Mouse (Mus musculus) kidney, embryonic 16.5 days (tissue): Measurements from ENCODE around the gene Prmt2. TPM values are rescaled to one million over a fixed set of nuclear protein-coding genes. Genes with fewer than 3 reads are reported as not detected.

Experiments
- ATAC-seq: fragments of 200-750 bp; cut with Nextera tagmentation; 2 replicates; pipeline ENCODE4 v1.8.0; 2017; ENCODE audit warnings: moderate TSS enrichment; ENCODE audit not compliant: low FRiP score, low TSS enrichment
- H3K27ac ChIP-seq: fragments of 300-500 bp; sonication (generic); 2 replicates; pipeline ENCODE4 v1.5.1; 2014; ENCODE audit warnings: low read length
- H3K27me3 ChIP-seq: fragments of 300-500 bp; sonication (generic); 2 replicates; pipeline ENCODE4 v1.6.1; 2014; ENCODE audit warnings: low read length, control low read depth, mixed read lengths; ENCODE audit not compliant: insufficient read depth
- H3K36me3 ChIP-seq: fragments of 300-500 bp; sonication (generic); 2 replicates; pipeline ENCODE4 v1.6.1; 2014; ENCODE audit warnings: low read length, control low read depth, mixed read lengths; ENCODE audit not compliant: insufficient read depth
- H3K4me1 ChIP-seq: fragments of 300-500 bp; sonication (generic); 2 replicates; pipeline ENCODE4 v1.6.1; 2014; ENCODE audit warnings: low read length, control low read depth, mixed read lengths; ENCODE audit not compliant: insufficient read depth
- H3K4me2 ChIP-seq: fragments of 300-500 bp; sonication (generic); replicated peaks from 2 replicates; pipeline ENCODE4 v1.6.1; 2014; ENCODE audit warnings: low read depth, low read length
- H3K4me3 ChIP-seq: fragments of 300-500 bp; sonication (generic); 2 replicates; pipeline ENCODE4 v1.5.1; 2014; ENCODE audit warnings: mild to moderate bottlenecking, low read length
- H3K9ac ChIP-seq: fragments of 300-500 bp; sonication (generic); replicated peaks from 2 replicates; pipeline ENCODE4 v1.6.1; 2014; ENCODE audit warnings: low read length
- H3K9me3 ChIP-seq: fragments of 300-500 bp; sonication (generic); 2 replicates; pipeline ENCODE4 v1.6.1; 2016; ENCODE audit warnings: low read length, control low read depth
- WGBS: fragments of 180-500 bp; shearing (Covaris S2); extraction: QIAGEN DNeasy Blood & Tissue Kit; methylation state at CpG from one replicate; pipeline ENCODE4 v1.1.7; 2014; 5-methylcytosine and 5-hydroxymethylcytosine counted together
- polyA plus RNA-seq: library from polyadenylated mRNA; unstranded; fragments of >200 nt; fragmentation: Nextera tagmentation; extraction: Ambion mirVana; gene quantifications from 2 replicates; pipeline ENCODE4 v1.2.1, GENCODE M21; 2015

Gene Prmt2
- polyA plus RNA-seq, 1 experiment from 2014 or later = 69.9 TPM

- Histone ChIP-seq H3K27me3 (no peaks in the 10 kb centered on the region), H3K9ac (no peak overlapping the region), H3K4me3 (no peak overlapping the region), H3K9me3 (no peaks in the 10 kb centered on the region), H3K27ac (no peak overlapping the region), H3K36me3 (peaks cover 9% of the 10 kb centered on the region; the same call in 1 of the 2 replicates), H3K4me1 (no peaks in the 10 kb centered on the region), H3K4me2 (no peak overlapping the region)
- ATAC-seq = no peak
- WGBS = 73% methylated on average over 1 of the region's 1 CpGs
Measured at GRCm38 (mm10) chr10:76229627-76230026, 8.0 kb downstream of the Prmt2 start.

GRCm38 (mm10) chr10:76225944-76226343 lies 11.7 kb downstream of the Prmt2 start:
- no peak for ATAC-seq
- Histone ChIP-seq H3K4me2 (no peak overlapping the region), H3K36me3 (peaks cover 31% of the 10 kb centered on the region), H3K9ac (no peak overlapping the region), H3K27ac (no peak overlapping the region), H3K4me1 (no peaks in the 10 kb centered on the region), H3K27me3 (no peaks in the 10 kb centered on the region), H3K4me3 (no peak overlapping the region), H3K9me3 (no peaks in the 10 kb centered on the region)
- 91% methylated on average over 11 of the region's 11 CpGs for WGBS

DNA sequence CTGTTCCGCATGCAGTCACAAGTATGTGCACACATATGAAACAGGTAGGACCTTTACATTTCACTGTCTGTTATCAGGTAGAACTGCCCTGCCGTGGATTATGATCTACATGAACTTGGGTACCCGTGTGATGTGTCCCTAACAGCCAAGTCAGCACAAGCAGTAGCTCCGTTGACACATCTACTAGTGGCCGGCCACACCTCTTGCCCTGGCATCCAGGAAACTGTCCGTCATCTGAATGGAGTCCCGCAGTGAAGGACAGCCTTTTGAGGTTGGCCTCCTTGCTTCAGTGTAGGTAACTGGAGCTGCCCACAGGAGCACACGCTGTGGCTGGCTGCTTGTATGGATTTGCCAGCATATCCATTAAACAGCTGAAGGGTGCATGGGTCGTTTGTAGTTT lies 19.4 kb downstream of the Prmt2 start:
- 81% methylated on average over 9 of the region's 9 CpGs for WGBS

GRCm38 (mm10) chr10:76217056-76217455 lies 20.6 kb downstream of the Prmt2 start:
- ATAC-seq = no peak
- Histone ChIP-seq H3K4me2 (no peak overlapping the region), H3K4me1 (no peaks in the 10 kb centered on the region), H3K9me3 (peaks cover 15% of the 10 kb centered on the region), H3K4me3 (no peak overlapping the region), H3K36me3 (peaks cover 64% of the 10 kb centered on the region), H3K27me3 (no peaks in the 10 kb centered on the region), H3K27ac (no peak overlapping the region), H3K9ac (no peak overlapping the region)
- 94% methylated on average over 17 of the region's 17 CpGs for WGBS

More for the DNA sequence above, 19.4 kb downstream of the Prmt2 start:
- Histone ChIP-seq H3K9me3 (peaks cover 15% of the 10 kb centered on the region), H3K9ac (no peak overlapping the region), H3K27ac (no peak overlapping the region), H3K4me2 (no peak overlapping the region), H3K4me1 (no peaks in the 10 kb centered on the region), H3K4me3 (no peak overlapping the region), H3K27me3 (no peaks in the 10 kb centered on the region), H3K36me3 (peaks cover 70% of the 10 kb centered on the region)
- ATAC-seq = no peak

DNA sequence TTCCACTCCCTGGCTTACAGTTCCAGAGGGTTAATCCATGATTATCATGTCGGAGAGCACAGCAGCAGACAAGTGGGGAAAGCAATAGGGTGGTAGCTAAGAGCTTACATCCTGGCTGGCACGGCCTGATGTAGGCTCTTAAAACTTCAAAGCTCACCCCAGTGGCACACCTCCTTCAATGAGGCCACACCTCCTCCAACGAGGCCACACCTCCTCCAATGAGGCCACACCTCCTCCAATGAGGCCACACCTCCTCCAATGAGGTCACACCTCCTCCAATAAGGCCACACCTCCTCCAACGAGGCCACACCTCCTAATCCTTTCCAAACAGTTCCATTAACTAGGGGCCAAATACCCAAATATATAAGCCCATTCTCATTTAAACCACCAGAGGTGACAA lies 23.5 kb downstream of the Prmt2 start:
- WGBS = 90% methylated on average over 4 of the region's 4 CpGs
- Histone ChIP-seq H3K36me3 (peaks cover 62% of the 10 kb centered on the region), H3K27me3 (no peaks in the 10 kb centered on the region), H3K4me2 (no peak overlapping the region), H3K9me3 (peaks cover 15% of the 10 kb centered on the region), H3K27ac (no peak overlapping the region), H3K4me1 (no peaks in the 10 kb centered on the region), H3K4me3 (no peak overlapping the region), H3K9ac (no peak overlapping the region)
- ATAC-seq = no peak

GRCm38 (mm10) chr10:76212121-76212520 lies 25.5 kb downstream of the Prmt2 start:
- WGBS = 92% methylated on average over 6 of the region's 6 CpGs
- H3K4me1 ChIP-seq = no peaks in the 10 kb centered on the region
- no peak overlapping the region for H3K9ac ChIP-seq
- no peaks in the 10 kb centered on the region for H3K27me3 ChIP-seq
- no peak overlapping the region for H3K4me3 ChIP-seq
- no peak for ATAC-seq
- H3K27ac ChIP-seq = no peak overlapping the region
- H3K36me3 ChIP-seq = peaks cover 59% of the 10 kb centered on the region
- no peak overlapping the region for H3K4me2 ChIP-seq
- peaks cover 15% of the 10 kb centered on the region for H3K9me3 ChIP-seq

DNA sequence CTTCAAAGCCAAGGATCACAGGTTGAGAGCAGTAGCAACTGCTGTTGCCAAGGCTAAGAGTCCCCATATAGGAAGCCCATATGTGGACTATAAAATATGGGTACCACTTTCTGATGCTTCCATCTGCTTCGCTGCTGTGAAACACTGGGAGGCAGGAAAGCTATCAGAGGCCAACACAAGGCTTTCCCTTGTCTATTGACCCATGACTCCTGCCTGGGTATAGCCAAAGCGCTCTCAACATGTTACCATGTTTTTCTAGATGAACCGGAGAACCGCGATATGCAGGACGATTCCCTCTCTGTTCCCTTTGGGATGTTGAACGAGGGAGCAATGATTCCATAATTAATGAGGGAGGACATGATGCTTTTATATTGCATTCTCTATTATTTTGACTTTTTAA lies 26.9 kb downstream of the Prmt2 start:
- no peak overlapping the region for H3K27ac ChIP-seq
- peaks cover 47% of the 10 kb centered on the region for H3K36me3 ChIP-seq
- ATAC-seq = no peak
- no peak overlapping the region for H3K9ac ChIP-seq
- no peak overlapping the region for H3K4me3 ChIP-seq
- 92% methylated on average over 7 of the region's 7 CpGs for WGBS
- no peak overlapping the region for H3K4me2 ChIP-seq
- no peaks in the 10 kb centered on the region for H3K4me1 ChIP-seq
- no peaks in the 10 kb centered on the region for H3K27me3 ChIP-seq
- H3K9me3 ChIP-seq = peaks cover 15% of the 10 kb centered on the region

DNA sequence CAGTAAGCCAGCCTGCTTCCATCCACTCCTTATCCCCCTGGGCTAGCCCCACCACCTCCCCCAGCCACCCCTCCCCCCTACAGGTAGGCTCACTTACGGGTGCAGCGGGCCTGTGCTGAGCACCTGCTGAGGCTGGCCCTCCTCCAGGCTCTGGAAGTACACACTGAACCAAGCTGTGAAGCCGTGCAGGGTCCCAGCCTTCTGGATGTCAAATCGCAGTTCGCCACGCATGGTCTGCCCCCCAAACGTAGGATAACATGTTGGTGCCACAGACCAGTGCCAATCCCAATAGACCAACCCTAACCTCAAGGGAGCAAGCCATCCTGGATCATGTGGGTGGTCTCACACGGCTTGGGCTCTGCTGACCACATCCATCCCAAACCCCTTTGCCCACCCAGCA lies 28.4 kb downstream of the Prmt2 start:
- H3K36me3 ChIP-seq = peaks cover 31% of the 10 kb centered on the region
- ATAC-seq = no peak
- no peaks in the 10 kb centered on the region for H3K4me1 ChIP-seq

GRCm38 (mm10) chr10:76207262-76207796 lies 30.3 kb downstream of the Prmt2 start:
- H3K27me3 ChIP-seq = no peaks in the 10 kb centered on the region
- H3K9me3 ChIP-seq = no peaks in the 10 kb centered on the region
- ATAC-seq = no peak
- no peak overlapping the region for H3K4me2 ChIP-seq
- peaks cover 3% of the 10 kb centered on the region; the same call in 1 of the 2 replicates for H3K4me1 ChIP-seq
- 86% methylated on average over 13 of the region's 13 CpGs for WGBS
- H3K9ac ChIP-seq = no peak overlapping the region
- H3K4me3 ChIP-seq = no peak overlapping the region
- no peak overlapping the region for H3K27ac ChIP-seq
- H3K36me3 ChIP-seq = peaks cover 19% of the 10 kb centered on the region

More for the DNA sequence above, 28.4 kb downstream of the Prmt2 start:
- Histone ChIP-seq H3K4me2 (no peak overlapping the region), H3K27ac (no peak overlapping the region), H3K9me3 (peaks cover 3% of the 10 kb centered on the region; the same call in 1 of the 2 replicates), H3K9ac (no peak overlapping the region), H3K27me3 (no peaks in the 10 kb centered on the region), H3K4me3 (no peak overlapping the region)
- WGBS = 88% methylated on average over 8 of the region's 8 CpGs

DNA sequence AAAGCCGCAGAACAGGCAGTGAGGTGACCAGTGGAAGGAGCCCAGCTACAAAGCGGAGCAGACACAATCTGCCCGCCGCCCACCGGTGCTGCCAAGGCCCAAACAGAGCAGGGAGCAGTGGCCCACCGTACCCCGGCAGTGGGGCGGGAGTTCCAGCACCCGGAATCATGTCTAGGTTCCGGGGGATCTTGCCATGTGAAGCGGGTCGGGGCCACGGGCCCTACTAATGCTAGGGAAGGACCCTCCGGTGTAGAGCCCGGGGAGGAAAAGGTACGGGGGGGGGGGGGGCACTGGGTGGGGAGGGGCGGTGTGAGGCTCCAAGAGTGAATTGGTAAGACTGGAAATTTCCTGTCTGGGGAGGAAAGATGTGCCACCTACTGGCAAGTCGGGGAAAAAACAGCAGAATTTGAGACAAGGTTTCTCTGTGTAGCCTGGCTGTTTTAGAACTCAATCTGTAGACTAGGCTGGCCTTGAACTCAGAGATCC lies 33.8 kb downstream of the Prmt2 start:
- Histone ChIP-seq H3K9me3 (no peaks in the 10 kb centered on the region), H3K36me3 (peaks cover 5% of the 10 kb centered on the region), H3K27me3 (no peaks in the 10 kb centered on the region), H3K4me1 (peaks cover 3% of the 10 kb centered on the region; the same call in 1 of the 2 replicates), H3K9ac (peak overlapping the region; percentile 65), H3K4me2 (peak overlapping the region; percentile 66), H3K27ac (no peak overlapping the region), H3K4me3 (peak overlapping the region; percentile 46)
- WGBS = 24% methylated on average over 17 of the region's 18 CpGs
- no peak for ATAC-seq
